Mouse (Mus musculus) embryonic fibroblast, embryonic 13.5 days (primary cell): ENCODE data around the gene Gm17018.

Experiments used
- CTCF ChIP-seq: IDR thresholded peaks from 2 replicates; pipeline ENCODE4 v1.5.1; 2011; ENCODE audit warnings: mild to moderate bottlenecking, control low read depth, low read length, moderate library complexity, borderline replicate concordance; ENCODE audit not compliant: insufficient read depth
- POLR2A ChIP-seq: IDR thresholded peaks from 2 replicates; pipeline ENCODE4 v1.6.1; 2011; ENCODE audit warnings: low read depth, mild to moderate bottlenecking, control low read depth, low read length, moderate library complexity

GRCm38 (mm10) chr19:45567367-45567766 lies 7.0 kb downstream of the Gm17018 start:
- TF ChIP-seq CTCF (no peak), POLR2A (no peak)
